Mouse (Mus musculus) liver (tissue): Measurements from ENCODE around the gene Gtpbp4.
A peak's percentile ranks its signal among the peaks of the same experiment; 100 is the strongest.
"Not testable (repeated sequence)": the region's sequence is repeated elsewhere in the genome, so short reads cannot be mapped to it uniquely, and the experiment has no call there.

Experiments used
- DNase-seq: peaks from one replicate; pipeline ENCODE4 v3.0.0-alpha.2; 2020; ENCODE audit warnings: mixed read lengths

The Gtpbp4 gene

DNA sequence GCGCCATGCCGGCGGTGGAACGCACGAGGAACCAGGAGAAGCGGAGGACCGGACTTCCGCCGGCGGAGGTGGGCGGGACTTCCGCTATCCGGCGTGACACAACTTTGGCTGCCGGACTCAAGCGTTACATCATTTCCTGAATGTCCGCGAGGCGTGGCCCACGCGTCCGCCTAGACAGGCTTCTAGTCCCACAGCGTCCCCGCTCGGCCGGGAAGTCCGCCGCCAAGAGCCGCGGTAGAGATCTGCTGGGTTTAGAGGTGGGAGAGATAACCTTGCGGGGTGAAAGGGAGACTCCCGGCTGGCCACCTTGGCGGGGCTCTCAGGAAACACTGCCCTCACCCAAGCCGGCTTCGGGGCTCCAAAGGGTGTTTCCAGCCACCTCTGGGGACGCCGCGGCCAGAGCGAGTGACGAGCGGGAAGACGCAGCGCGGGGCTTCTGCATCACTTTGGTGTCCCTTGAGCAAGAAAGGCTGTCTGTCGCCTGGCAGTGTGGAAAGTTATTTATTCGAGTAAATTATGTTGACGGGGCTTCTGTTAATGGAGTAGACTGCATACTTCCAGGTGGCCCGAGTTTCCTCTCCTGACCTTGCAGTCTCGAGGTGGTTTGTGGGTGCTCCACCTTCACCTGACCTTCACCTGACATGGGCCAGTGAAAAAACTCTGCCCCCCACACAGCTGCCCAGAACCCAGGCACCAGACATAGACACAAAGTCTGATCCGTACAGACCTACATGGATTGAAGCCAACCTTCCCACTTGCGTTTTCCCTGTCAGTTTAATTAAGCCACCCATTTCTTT is at the start of gene Gtpbp4:
Gtpbp4 (minus strand) TSS at position 94 of the 797 bp plus-strand sequence.
- DNase-seq: peak; percentile 97

DNA sequence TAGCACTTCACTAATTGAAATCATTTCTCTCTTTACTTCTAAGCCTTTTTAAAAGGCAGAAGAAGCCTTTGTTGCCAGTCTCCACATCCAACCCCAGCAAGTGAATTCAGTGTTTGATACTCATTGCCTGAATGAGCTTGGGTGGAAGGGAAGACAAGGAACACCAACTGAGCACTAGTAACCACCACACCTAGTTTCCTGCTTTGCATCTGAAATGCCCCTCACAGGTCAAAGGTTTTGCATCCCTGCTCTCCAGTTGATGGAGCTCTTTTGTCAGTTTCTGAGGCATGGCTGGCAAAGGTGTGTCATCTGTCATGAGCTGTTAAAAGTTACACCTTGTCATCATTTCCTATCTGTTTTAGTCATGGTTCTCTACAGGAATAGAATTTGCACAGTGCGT is 48.8 kb upstream of the Gtpbp4 start:
- no peak for DNase-seq

GRCm38 (mm10) chr13:9043289-9044049 is 47.6 kb upstream of the Gtpbp4 start:
- no peak for DNase-seq

DNA sequence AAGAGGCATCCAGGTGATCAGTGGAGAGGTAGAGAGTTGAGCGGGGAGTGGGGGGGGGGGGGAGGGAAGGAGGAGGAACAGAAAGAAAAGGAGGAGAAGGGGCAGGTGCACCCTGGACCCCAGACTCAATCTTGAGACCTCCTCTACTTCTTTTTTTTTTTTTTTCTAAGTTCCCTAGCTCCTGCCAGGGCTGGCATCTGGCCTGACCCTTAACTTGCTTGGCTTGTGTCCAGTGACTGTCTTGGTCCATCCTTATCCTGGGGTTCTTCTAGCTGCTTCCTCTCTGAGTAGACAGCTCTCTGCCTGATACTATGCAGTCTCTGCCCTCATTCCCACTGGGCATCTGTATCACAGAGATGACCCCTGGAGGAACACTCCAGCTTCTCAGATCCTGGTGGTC is 44.7 kb upstream of the Gtpbp4 start:
- DNase-seq: no peak

DNA sequence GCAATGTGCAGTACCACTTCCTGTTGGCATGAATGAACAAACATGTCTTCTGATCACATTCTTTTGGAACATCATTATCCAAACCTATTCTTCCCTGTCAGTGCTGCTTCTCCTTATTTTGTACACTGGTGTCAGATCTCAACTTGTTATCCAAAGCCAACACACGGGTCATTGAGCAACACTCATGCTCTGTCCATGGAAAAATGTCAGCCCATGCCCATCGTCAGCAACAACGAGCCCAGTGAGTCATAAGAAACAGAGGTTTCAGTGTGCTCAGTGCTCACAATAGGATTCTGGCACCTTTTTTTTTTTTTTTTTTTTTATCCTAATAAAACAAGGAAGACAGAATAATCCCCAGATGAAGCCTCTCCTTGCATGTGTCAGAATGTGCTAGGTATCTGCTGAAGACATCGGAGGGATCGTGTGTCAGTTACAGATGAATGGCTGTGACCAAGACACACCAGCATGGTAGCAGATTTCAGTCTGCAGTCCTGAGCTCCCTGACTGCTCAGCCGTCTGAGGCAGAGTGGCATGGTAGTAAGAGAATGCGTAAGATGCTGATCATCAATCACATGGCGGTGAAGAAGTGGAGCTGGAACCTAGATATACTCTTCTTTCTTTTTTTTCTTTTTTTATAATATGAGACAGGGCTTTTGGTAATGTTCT is 36.2 kb upstream of the Gtpbp4 start:
- no peak for DNase-seq

DNA sequence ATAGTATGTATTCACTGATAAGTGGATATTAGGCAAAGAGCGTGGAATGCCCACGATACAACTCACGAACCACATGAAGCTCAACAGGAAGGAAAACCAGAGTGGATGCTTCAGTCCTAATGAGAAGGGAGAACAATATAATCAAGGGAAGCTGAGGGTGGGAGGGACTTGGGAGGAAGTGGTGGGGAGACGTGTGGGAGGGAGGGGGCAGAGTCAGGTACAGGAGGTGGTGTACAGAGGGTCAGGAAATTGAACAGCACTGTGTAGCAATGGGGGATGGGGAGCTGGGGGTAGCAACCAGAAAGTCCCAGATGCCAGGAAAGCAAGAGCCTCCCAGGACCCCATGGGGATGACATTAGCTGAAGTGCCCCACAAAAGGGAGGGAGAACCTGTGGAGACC is 34.5 kb upstream of the Gtpbp4 start:
- DNase-seq: no peak

DNA sequence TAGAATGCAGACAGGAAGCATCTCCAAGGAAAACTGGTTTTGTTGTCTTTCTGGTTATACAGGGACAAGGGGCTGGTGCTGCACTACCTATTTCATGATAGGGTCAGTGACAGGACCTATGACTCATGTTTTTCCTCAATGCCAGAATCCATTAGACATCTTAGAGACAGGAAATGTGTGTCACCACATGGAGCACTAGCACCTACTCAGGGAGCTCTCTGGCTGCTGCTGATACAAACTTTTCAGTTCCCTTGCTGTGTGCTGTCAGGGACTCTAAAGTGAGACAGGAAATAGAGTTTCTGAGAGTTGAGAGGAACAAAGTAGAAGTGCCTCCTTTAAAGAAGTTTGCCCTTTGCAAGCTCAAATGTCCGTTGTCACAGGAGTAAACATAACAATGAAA is 31.4 kb upstream of the Gtpbp4 start:
- no peak for DNase-seq

DNA sequence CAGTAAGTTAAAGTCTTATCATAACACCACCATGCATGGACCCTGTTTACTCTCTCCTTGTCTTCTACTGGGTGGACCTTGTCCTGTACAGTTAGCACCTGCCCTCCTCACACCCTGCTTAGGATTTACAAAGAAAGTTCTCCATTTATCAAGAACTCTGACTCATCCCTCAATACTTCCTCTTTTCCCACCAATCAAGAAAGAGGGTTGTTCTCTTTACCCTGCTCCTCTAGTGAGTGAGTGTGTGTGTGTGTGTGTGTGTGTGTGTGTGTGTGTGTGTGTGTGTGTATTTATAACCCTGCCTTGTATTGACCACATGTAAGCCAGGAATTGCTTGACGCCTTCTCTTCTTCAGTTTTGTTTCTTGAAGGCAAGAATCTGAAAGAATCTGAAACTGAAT is 26.7 kb upstream of the Gtpbp4 start:
- no peak for DNase-seq

DNA sequence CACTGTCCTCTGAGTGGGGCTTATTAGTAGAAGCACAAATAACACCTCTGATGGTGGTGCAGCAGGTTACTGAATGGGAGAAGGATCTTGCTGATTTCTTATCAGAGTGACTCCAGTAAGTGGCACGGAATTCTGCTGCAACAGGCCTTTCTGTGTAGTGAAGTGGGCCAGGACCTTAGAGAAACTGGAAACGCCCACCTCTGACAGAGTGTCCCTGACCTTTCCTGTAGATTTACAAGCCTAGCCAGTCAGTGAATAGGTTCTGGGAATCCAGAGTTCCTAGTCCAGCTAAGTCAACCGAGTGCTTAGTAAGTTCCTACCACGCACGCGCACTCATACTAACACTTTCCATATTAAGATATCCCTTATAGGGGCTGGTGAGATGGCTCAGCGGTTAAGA is 25.7 kb upstream of the Gtpbp4 start:
- no peak for DNase-seq

GRCm38 (mm10) chr13:9019713-9020112 is 23.8 kb upstream of the Gtpbp4 start:
- DNase-seq: peak; percentile 40

GRCm38 (mm10) chr13:9018974-9019587 is 23.2 kb upstream of the Gtpbp4 start:
- DNase-seq: peak; percentile 29

DNA sequence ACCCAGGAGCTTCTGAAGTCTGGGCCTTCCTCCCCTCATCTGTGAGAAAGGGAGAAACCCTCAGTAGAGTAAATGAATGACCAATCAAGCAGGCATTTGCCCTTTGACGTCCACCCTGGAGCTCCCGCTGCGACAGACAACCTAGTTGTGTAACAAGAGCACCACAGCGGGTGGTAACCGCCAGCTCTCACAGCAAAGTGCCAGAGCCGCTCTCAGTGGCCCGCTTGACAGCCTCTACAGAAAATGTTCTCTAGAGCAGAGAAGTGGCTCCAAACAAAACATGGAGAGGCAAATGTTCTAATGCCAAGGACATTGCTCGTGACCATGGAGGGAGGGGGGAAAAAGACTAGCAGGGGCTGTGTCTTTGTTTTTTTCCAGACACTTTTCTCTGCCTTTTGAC is 21.3 kb upstream of the Gtpbp4 start:
- peak; percentile 59 for DNase-seq

- DNase-seq: peak; percentile 79
These were observed 18.5 kb upstream of the Gtpbp4 start for GRCm38 (mm10) chr13:9014431-9014830.

GRCm38 (mm10) chr13:9013483-9013882 is 17.6 kb upstream of the Gtpbp4 start:
- no peak for DNase-seq

GRCm38 (mm10) chr13:9011596-9012350 is 15.9 kb upstream of the Gtpbp4 start:
- peak; percentile 74 for DNase-seq

- no peak for DNase-seq
These were observed 7.4 kb upstream of the Gtpbp4 start for GRCm38 (mm10) chr13:9003306-9003705.

DNA sequence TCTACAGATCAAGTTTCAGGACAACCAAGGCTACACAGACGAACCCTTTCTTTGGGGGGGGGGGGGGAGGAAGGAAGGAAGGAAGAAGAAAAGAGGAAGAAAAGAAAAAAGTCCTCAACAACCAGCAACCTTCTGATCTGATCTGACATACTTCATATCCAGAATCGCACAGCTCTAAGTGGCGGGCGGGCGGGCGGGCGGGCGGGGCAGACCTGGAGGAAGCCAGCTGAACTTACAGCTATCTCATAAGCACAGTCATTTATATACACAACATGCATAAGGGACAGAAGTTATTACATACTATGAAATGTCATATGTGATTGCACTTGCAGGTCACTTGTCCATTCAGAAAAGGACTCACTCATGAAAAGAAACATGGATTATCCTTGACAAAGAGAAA is 3.6 kb upstream of the Gtpbp4 start:
- DNase-seq: peak; percentile 76

DNA sequence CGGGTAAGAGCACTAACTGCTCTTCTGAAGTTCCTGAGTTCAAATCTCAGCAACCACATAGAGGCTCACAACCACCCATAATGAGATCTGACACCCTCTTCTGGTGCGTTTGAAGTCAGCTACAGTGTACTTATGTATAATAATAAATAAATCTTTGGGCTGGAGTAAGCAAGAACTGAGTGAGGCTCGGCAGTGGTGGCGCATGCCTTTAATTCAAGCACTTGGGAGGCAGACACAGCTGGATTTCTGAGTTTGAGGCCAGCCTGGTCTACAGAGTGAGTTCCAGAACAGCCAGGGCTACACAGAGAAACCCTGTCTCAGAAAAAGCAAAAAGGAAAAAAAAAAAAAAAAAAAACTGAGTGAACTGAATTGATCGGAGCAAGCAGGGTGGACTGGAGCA is 1.3 kb upstream of the Gtpbp4 start:
- not testable (repeated sequence) for DNase-seq

DNA sequence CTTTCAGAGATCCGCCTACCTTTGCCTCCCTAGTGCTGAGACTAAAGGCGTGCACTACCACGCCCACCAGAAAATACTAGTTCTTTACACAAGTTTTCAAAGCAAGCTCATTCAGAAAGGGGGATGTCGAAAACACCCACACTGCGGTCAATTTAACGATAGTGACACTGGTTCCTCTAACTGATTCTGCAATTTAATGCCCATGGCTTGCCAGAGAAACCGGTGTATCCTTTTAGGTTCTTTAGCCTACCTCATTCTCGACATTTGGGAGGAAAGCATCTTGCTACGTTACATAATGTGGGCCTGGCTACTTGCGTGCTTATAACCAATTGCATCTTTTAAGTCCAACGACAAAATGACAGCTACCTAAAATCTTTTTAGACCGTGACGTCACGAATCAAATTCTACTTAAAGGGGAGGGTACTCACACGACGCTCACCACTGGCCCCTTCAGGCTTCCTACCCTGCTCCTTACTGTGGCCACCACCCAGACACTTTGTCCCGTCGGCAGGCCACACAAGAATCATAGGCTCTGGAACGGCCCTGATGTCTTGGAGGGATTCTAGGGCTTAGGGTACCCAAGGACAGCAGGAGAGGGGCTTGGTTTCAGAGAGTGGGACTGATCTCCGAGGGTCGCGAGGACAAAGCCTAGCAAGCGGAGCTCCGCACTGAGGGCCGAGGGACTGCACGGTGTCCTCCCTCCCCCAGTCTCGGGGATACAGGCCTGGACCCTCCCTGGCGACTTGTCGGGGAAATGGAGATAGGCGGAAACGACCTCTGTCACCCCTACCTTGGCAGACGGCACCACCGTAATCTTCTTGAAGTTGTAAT is 509 bp downstream of the Gtpbp4 start:
- DNase-seq: no peak

- no peak for DNase-seq
These were observed 3.7 kb downstream of the Gtpbp4 start for GRCm38 (mm10) chr13:8992231-8992630.

GRCm38 (mm10) chr13:8972972-8973371 is 22.9 kb downstream of the Gtpbp4 start:
- DNase-seq: no peak

DNA sequence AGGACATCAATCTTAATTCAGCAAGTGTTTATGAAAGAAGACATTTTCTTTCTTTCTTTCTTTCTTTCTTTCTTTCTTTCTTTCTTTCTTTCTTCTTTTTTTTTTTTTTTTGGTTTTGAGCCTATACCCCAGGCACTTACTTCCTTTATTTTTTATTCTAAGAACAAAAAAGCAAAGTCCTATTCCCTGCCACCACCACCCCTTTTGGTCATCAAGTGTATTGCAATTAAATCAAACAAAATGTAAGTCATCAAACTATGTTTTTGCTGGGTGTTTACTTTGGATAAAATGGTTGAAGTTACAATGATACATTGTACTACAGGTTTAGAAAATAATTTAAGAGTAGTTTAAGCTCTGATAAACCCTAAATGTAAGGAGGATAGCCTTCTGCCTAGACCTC is 23.5 kb downstream of the Gtpbp4 start:
- no peak for DNase-seq
